Mouse (Mus musculus): ENCODE results near the gene Uba5. TPM values are rescaled to one million over a fixed set of nuclear protein-coding genes. Genes with fewer than 3 reads are reported as not detected.

The Uba5 gene
- polyA plus RNA-seq, 1 experiment from 2014 or later = 32.9 TPM

- Histone ChIP-seq H3K27me3 (replicated peaks; ENCODE audit: control insufficient read depth, insufficient read depth, low read length) (no peaks in the 10 kb centered on the region), H3K9me3 (ENCODE audit: control insufficient read depth) (no peaks in the 10 kb centered on the region), H3K4me1 (replicated peaks; ENCODE audit: control insufficient read depth, insufficient read depth, low read length) (no peaks in the 10 kb centered on the region; the same call in 1 of the 2 replicates), H3K36me3 (ENCODE audit: control insufficient read depth, insufficient read depth) (peaks cover 10% of the 10 kb centered on the region; the same call in 1 of the 2 replicates), H3K27ac (ENCODE audit: low read depth, low read length) (peak overlapping the region; percentile 69), H3K9ac (ENCODE audit: low read depth, low read length) (no peak overlapping the region), H3K4me3 (ENCODE audit: low read depth, low read length) (no peak overlapping the region), H3K4me2 (replicated peaks; ENCODE audit: low read depth) (peak overlapping the region; percentile 37)
- no peak for TF ChIP-seq CTCF (IDR thresholded peaks at IDR 0.05; ENCODE audit: low read depth)
- 44% methylated on average over 8 of the region's 8 CpGs for WGBS
- ATAC-seq = peak; percentile 88
These were observed 8.1 kb upstream of the Uba5 start for GRCm38 (mm10) chr9:104070863-104071604.

GRCm38 (mm10) chr9:104070241-104070640 is 7.3 kb upstream of the Uba5 start:
- Histone ChIP-seq H3K4me3 (ENCODE audit: low read depth, low read length) (no peak overlapping the region), H3K9ac (ENCODE audit: low read depth, low read length) (no peak overlapping the region), H3K36me3 (ENCODE audit: control insufficient read depth, insufficient read depth) (peaks cover 10% of the 10 kb centered on the region; the same call in 1 of the 2 replicates), H3K4me2 (replicated peaks; ENCODE audit: low read depth) (no peak overlapping the region), H3K9me3 (ENCODE audit: control insufficient read depth) (no peaks in the 10 kb centered on the region), H3K27me3 (replicated peaks; ENCODE audit: control insufficient read depth, insufficient read depth, low read length) (no peaks in the 10 kb centered on the region), H3K4me1 (replicated peaks; ENCODE audit: control insufficient read depth, insufficient read depth, low read length) (no peaks in the 10 kb centered on the region; the same call in 1 of the 2 replicates), H3K27ac (ENCODE audit: low read depth, low read length) (no peak overlapping the region)
- ATAC-seq = no peak
- TF ChIP-seq CTCF (IDR thresholded peaks at IDR 0.05; ENCODE audit: low read depth) = no peak
- 58% methylated on average over 4 of the region's 4 CpGs for WGBS

DNA sequence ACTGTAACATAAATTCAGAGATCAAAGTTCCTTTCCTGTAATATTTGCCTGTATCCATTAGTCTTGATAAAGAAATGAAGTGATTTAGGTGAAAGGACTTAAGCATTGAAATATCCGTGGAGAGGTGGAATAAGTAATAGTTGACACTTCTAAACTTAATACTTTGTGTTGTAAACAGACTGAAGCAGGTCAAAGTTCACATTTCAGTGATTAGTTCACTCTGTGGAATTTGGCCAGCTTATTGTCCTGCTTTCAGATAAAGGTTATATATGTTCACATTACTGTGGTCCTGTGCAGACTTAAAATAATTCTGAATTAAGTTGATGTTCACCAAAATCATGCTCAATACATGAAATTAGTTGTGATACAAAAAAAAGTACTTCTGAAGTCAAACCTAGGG is 1.6 kb upstream of the Uba5 start:
- H3K36me3 ChIP-seq (ENCODE audit: control insufficient read depth, insufficient read depth) = peaks cover 3% of the 10 kb centered on the region; the same call in 1 of the 2 replicates
- no peak overlapping the region; the same call in none of the 2 replicates for H3K27ac ChIP-seq (ENCODE audit: low read depth, low read length)
- H3K4me2 ChIP-seq (replicated peaks; ENCODE audit: low read depth) = peak overlapping the region; percentile 83
- H3K4me3 ChIP-seq (ENCODE audit: low read depth, low read length) = peak overlapping the region; percentile 100; the same call in 1 of the 2 replicates
- ATAC-seq = no peak
- H3K9me3 ChIP-seq (ENCODE audit: control insufficient read depth) = no peaks in the 10 kb centered on the region
- H3K4me1 ChIP-seq (replicated peaks; ENCODE audit: control insufficient read depth, insufficient read depth, low read length) = peaks cover 6% of the 10 kb centered on the region
- no peaks in the 10 kb centered on the region for H3K27me3 ChIP-seq (replicated peaks; ENCODE audit: control insufficient read depth, insufficient read depth, low read length)
- no peak overlapping the region for H3K9ac ChIP-seq (ENCODE audit: low read depth, low read length)
- no peak for TF ChIP-seq CTCF (IDR thresholded peaks at IDR 0.05; ENCODE audit: low read depth)
- WGBS = 18% methylated on average over 1 of the region's 1 CpGs

- H3K27me3 ChIP-seq (replicated peaks; ENCODE audit: control insufficient read depth, insufficient read depth, low read length) = no peaks in the 10 kb centered on the region
- peak within 1 kb of the TSS; percentile 85 for H3K9ac ChIP-seq (ENCODE audit: low read depth, low read length)
- H3K36me3 ChIP-seq (ENCODE audit: control insufficient read depth, insufficient read depth) = peaks cover 6% of the 10 kb centered on the region; the same call in 1 of the 2 replicates
- H3K4me3 ChIP-seq (ENCODE audit: low read depth, low read length) = peak within 1 kb of the TSS; percentile 100
- TF ChIP-seq CTCF (IDR thresholded peaks at IDR 0.05; ENCODE audit: low read depth) = no peak
- peak; percentile 95 for ATAC-seq
- H3K4me2 ChIP-seq (replicated peaks; ENCODE audit: low read depth) = peak within 1 kb of the TSS; percentile 83
- WGBS = under 1% methylated on average over 30 of the region's 30 CpGs
- H3K27ac ChIP-seq (ENCODE audit: low read depth, low read length) = peak within 1 kb of the TSS; percentile 82
- peaks cover 6% of the 10 kb centered on the region for H3K4me1 ChIP-seq (replicated peaks; ENCODE audit: control insufficient read depth, insufficient read depth, low read length)
- H3K9me3 ChIP-seq (ENCODE audit: control insufficient read depth) = no peaks in the 10 kb centered on the region
These were observed 469 bp upstream of the Uba5 start, which contains the start of gene Acad11 for GRCm38 (mm10) chr9:104063244-104063961. Acad11 (plus strand) TSS chr9:104063377.

DNA sequence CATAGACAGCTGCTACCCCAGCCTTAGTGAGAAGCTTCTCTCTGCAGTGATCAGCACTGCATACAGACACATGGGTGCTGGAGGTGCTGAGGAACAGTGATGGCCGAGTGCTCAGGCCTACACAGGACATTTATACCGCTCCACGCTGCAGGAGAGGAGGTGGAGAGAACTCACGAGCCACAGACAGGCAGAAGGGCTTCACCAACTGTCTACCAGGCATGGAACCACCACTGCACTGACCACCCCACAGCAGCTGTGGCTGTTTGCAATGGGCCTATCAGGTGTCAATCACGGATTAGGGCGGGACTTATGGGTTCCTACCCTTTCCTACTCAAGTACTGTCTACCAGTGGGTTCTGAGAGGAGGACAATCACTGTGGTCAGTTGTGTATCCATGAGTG is 11.9 kb downstream of the Uba5 start:
- H3K9me3 ChIP-seq (ENCODE audit: control insufficient read depth) = no peaks in the 10 kb centered on the region
- no peak overlapping the region for H3K9ac ChIP-seq (ENCODE audit: low read depth, low read length)
- no peak overlapping the region for H3K27ac ChIP-seq (ENCODE audit: low read depth, low read length)
- ATAC-seq = no peak
- no peak overlapping the region for H3K4me2 ChIP-seq (replicated peaks; ENCODE audit: low read depth)
- no peak overlapping the region for H3K4me3 ChIP-seq (ENCODE audit: low read depth, low read length)
- H3K27me3 ChIP-seq (replicated peaks; ENCODE audit: control insufficient read depth, insufficient read depth, low read length) = no peaks in the 10 kb centered on the region
- H3K4me1 ChIP-seq (replicated peaks; ENCODE audit: control insufficient read depth, insufficient read depth, low read length) = no peaks in the 10 kb centered on the region
- TF ChIP-seq CTCF (IDR thresholded peaks at IDR 0.05; ENCODE audit: low read depth) = no peak
- peaks cover 87% of the 10 kb centered on the region for H3K36me3 ChIP-seq (ENCODE audit: control insufficient read depth, insufficient read depth)
- 95% methylated on average over 6 of the region's 6 CpGs for WGBS

GRCm38 (mm10) chr9:104043676-104044075 is 19.3 kb downstream of the Uba5 start:
- Histone ChIP-seq H3K27me3 (replicated peaks; ENCODE audit: control insufficient read depth, insufficient read depth, low read length) (no peaks in the 10 kb centered on the region), H3K9me3 (ENCODE audit: control insufficient read depth) (no peaks in the 10 kb centered on the region), H3K9ac (ENCODE audit: low read depth, low read length) (no peak overlapping the region), H3K36me3 (ENCODE audit: control insufficient read depth, insufficient read depth) (peaks cover 29% of the 10 kb centered on the region), H3K4me2 (replicated peaks; ENCODE audit: low read depth) (no peak overlapping the region), H3K4me3 (ENCODE audit: low read depth, low read length) (no peak overlapping the region), H3K27ac (ENCODE audit: low read depth, low read length) (no peak overlapping the region), H3K4me1 (replicated peaks; ENCODE audit: control insufficient read depth, insufficient read depth, low read length) (no peaks in the 10 kb centered on the region)
- no peak for ATAC-seq
- 80% methylated on average over 4 of the region's 4 CpGs for WGBS
- TF ChIP-seq CTCF (IDR thresholded peaks at IDR 0.05; ENCODE audit: low read depth) = no peak
